Mouse (Mus musculus) hindbrain, embryonic 13.5 days (tissue): ENCODE results near the gene Igfn1. TPM values are rescaled to one million over a fixed set of nuclear protein-coding genes. Genes with fewer than 3 reads are reported as not detected.

Source experiments
- ATAC-seq: fragments of 200-750 bp; cut with Nextera tagmentation; 2 replicates; pipeline ENCODE4 v1.8.0; 2017; ENCODE audit warnings: moderate TSS enrichment; ENCODE audit not compliant: low FRiP score
- H3K27ac ChIP-seq: fragments of 300-500 bp; sonication (generic); 2 replicates; pipeline ENCODE4 v1.5.1; 2015; ENCODE audit warnings: inconsistent platforms, mild to moderate bottlenecking, moderate library complexity
- H3K27me3 ChIP-seq: fragments of 300-500 bp; sonication (generic); 2 replicates; pipeline ENCODE4 v1.6.1; 2015; ENCODE audit warnings: mild to moderate bottlenecking, inconsistent platforms
- H3K36me3 ChIP-seq: fragments of 300-500 bp; sonication (generic); 2 replicates; pipeline ENCODE4 v1.6.1; 2015; ENCODE audit warnings: mild to moderate bottlenecking, inconsistent platforms
- H3K4me1 ChIP-seq: fragments of 300-500 bp; sonication (generic); replicated peaks from 2 replicates; pipeline ENCODE4 v1.6.1; 2015; ENCODE audit warnings: inconsistent platforms
- H3K4me2 ChIP-seq: fragments of 300-500 bp; sonication (generic); 2 replicates; pipeline ENCODE4 v1.6.1; 2015; ENCODE audit warnings: inconsistent platforms, mild to moderate bottlenecking, moderate library complexity
- H3K4me3 ChIP-seq: fragments of 300-500 bp; sonication (generic); 2 replicates; pipeline ENCODE4 v1.5.1; 2015; ENCODE audit warnings: mild to moderate bottlenecking, inconsistent platforms
- H3K9ac ChIP-seq: fragments of 300-500 bp; sonication (generic); 2 replicates; pipeline ENCODE4 v1.6.1; 2015; ENCODE audit warnings: mild to moderate bottlenecking, inconsistent platforms
- H3K9me3 ChIP-seq: fragments of 300-500 bp; sonication (generic); 2 replicates; pipeline ENCODE4 v1.6.1; 2016; ENCODE audit warnings: inconsistent platforms
- WGBS: fragments of 180-500 bp; shearing (Covaris S2); methylation state at CpG from one replicate; pipeline ENCODE4 v1.1.7; 2015; 5-methylcytosine and 5-hydroxymethylcytosine counted together
- polyA plus RNA-seq: library from polyadenylated mRNA; unstranded; fragments of >200 nt; fragmentation: Nextera tagmentation; extraction: Ambion mirVana; gene quantifications from 2 replicates; pipeline ENCODE4 v1.2.1, GENCODE M21; 2015

Igfn1 gene
- polyA plus RNA-seq, 1 experiment from 2014 or later: not detected

DNA sequence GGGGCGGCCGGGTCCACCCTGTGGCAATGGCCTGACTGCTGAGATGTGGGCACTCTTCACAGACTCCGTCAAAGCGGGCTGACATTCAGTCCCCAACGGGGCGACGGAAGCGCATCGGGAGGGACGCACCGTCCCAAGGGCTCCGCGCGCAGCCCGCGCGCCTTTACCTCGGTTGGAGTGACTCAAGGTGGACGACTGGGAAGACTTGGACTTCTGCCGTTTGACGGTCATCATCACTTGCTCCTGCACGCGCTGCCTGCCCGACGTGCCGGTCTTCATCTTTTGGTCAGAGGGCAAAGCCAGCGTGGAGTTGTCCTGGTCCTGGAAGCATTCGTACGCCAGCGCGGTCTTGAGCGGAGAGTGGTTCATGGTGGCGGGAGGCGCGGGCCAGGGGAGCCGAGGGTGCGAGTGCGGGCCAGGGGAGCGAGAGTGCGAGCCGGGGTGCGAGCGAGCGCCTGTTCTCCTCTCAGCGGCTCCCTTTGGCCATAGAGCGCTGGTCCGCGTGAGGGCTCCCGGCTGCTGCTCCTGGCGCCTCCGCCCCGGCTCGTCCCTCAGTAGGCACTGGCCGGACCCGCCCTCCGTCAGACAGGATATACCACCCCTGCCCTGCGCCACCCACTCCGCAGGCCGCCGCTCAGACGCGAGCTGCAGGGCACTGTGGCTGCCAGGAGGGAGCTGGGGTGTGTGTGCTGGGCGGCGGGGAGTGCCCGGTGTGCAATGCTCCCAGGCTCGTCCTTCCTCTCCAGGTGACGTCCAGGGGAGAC lies 87.3 kb downstream of the Igfn1 start, which contains the start of gene Pkp1:
Pkp1 (minus strand) TSS at position 564 of the 764 bp plus-strand sequence.
- 1% methylated on average over 67 of the region's 67 CpGs for WGBS
- Histone ChIP-seq H3K9me3 (no peaks in the 10 kb centered on the region), H3K4me1 (peaks cover 11% of the 10 kb centered on the region), H3K4me2 (peak within 1 kb of the TSS; percentile 50), H3K36me3 (no peaks in the 10 kb centered on the region), H3K27me3 (peaks cover 87% of the 10 kb centered on the region), H3K4me3 (peak within 1 kb of the TSS; percentile 34), H3K27ac (no peak within 1 kb of the TSS), H3K9ac (no peak within 1 kb of the TSS; the same call in 1 of the 2 replicates)
- ATAC-seq: no peak

GRCm38 (mm10) chr1:135917206-135917605 lies 88.9 kb downstream of the Igfn1 start:
- Histone ChIP-seq H3K9ac (no peak overlapping the region), H3K9me3 (no peaks in the 10 kb centered on the region), H3K27ac (no peak overlapping the region), H3K4me3 (no peak overlapping the region), H3K27me3 (peaks cover 83% of the 10 kb centered on the region), H3K36me3 (no peaks in the 10 kb centered on the region), H3K4me1 (peaks cover 11% of the 10 kb centered on the region), H3K4me2 (no peak overlapping the region)
- no peak for ATAC-seq
- WGBS: 6% methylated on average over 5 of the region's 5 CpGs

GRCm38 (mm10) chr1:135916486-135917058 lies 89.6 kb downstream of the Igfn1 start:
- no peak overlapping the region for H3K9ac ChIP-seq
- WGBS: 34% methylated on average over 5 of the region's 5 CpGs
- no peak overlapping the region for H3K27ac ChIP-seq
- no peak overlapping the region for H3K4me3 ChIP-seq
- H3K4me1 ChIP-seq: peaks cover 11% of the 10 kb centered on the region
- no peak overlapping the region for H3K4me2 ChIP-seq
- ATAC-seq: no peak
- H3K9me3 ChIP-seq: no peaks in the 10 kb centered on the region
- H3K36me3 ChIP-seq: no peaks in the 10 kb centered on the region
- peaks cover 78% of the 10 kb centered on the region for H3K27me3 ChIP-seq

DNA sequence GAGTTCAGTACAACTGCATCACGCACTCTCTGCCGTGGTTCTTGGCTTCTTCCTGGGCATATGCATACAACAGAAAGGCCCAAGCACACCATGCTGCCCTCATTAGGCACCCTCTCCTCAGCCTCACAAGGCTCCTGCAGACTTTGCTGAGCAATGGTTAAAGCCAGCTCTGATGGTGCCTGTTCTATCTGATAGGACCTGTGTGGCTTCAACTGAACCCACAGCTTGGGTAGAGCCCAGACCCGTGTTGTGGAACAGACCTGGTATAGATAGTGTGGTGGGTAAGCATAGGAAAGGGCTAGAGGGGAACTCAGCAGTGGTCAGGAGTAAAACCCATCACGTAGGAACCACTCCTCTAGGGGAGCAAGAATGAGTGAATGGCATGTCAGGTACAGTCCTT lies 92.5 kb downstream of the Igfn1 start:
- Histone ChIP-seq H3K27me3 (peaks cover 64% of the 10 kb centered on the region), H3K9ac (no peak overlapping the region), H3K4me2 (no peak overlapping the region), H3K27ac (no peak overlapping the region), H3K4me1 (peaks cover 14% of the 10 kb centered on the region), H3K4me3 (no peak overlapping the region), H3K36me3 (no peaks in the 10 kb centered on the region), H3K9me3 (no peaks in the 10 kb centered on the region)
- 80% methylated on average over 4 of the region's 4 CpGs for WGBS
- no peak for ATAC-seq

DNA sequence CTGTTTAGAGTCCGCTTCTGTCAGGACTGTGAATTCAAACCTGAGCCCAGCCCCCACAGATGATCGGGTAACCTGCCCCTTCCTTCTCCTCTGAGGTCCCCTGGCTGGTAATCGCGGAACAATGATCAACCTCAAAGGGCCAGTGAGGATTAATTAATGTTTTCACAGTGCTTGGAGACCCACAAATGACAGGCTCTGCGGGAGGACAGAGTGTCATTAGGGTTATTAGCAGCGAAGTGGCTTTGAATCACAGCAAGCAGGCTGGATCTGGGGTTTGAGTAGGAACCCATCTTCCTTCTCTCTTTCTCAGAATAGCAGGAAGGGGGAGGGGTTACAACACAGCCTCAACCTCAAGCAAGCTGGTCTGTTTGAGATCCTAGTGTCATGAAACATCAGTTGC lies 96.8 kb downstream of the Igfn1 start:
- WGBS: 9% methylated on average over 6 of the region's 6 CpGs

GRCm38 (mm10) chr1:135906736-135907135 lies 99.4 kb downstream of the Igfn1 start:
- no peak overlapping the region for H3K9ac ChIP-seq
- no peaks in the 10 kb centered on the region for H3K9me3 ChIP-seq
- H3K27me3 ChIP-seq: peaks cover 16% of the 10 kb centered on the region; the same call in 1 of the 2 replicates
- no peak overlapping the region for H3K4me3 ChIP-seq
- no peak for ATAC-seq
- H3K36me3 ChIP-seq: no peaks in the 10 kb centered on the region
- H3K4me2 ChIP-seq: no peak overlapping the region
- 76% methylated on average over 11 of the region's 11 CpGs for WGBS
- no peak overlapping the region for H3K27ac ChIP-seq
- peaks cover 9% of the 10 kb centered on the region for H3K4me1 ChIP-seq

More for the DNA sequence above, 96.8 kb downstream of the Igfn1 start:
- Histone ChIP-seq H3K4me1 (peaks cover 9% of the 10 kb centered on the region), H3K4me2 (no peak overlapping the region), H3K9ac (no peak overlapping the region), H3K27ac (no peak overlapping the region), H3K9me3 (no peaks in the 10 kb centered on the region), H3K4me3 (no peak overlapping the region), H3K27me3 (peaks cover 27% of the 10 kb centered on the region), H3K36me3 (no peaks in the 10 kb centered on the region)
- ATAC-seq: no peak

Other genes with a start within 250 kb of the Igfn1 start
- 19.6 and 20.6 TPM in 2 replicates for gene Phlda3, start 240.2 kb downstream of the Igfn1 start, polyA plus RNA-seq
- gene Tnni1, start 226.9 kb downstream of the Igfn1 start, polyA plus RNA-seq: 5.6 and 6.0 TPM in 2 replicates
- gene Lad1, start 187.7 kb downstream of the Igfn1 start, polyA plus RNA-seq: 0.65 and 0.84 TPM in 2 replicates
- 12.1 and 16.2 TPM in 2 replicates for gene Tnnt2, start 170.0 kb downstream of the Igfn1 start, polyA plus RNA-seq
- gene Pkp1, start 87.1 kb downstream of the Igfn1 start, polyA plus RNA-seq: not detected in 2 replicates
- gene Tmem9, start 1.8 kb upstream of the Igfn1 start, polyA plus RNA-seq: 149 and 153 TPM in 2 replicates
- not detected in 2 replicates for gene Ascl5, start 44.5 kb upstream of the Igfn1 start, polyA plus RNA-seq
- 0.10 and 0.29 TPM in 2 replicates for gene Cacna1s, start 46.4 kb upstream of the Igfn1 start, polyA plus RNA-seq
- 43.7 and 44.2 TPM in 2 replicates for gene Kif21b, start 125.0 kb upstream of the Igfn1 start, polyA plus RNA-seq
- gene Mroh3, start 206.5 kb upstream of the Igfn1 start, polyA plus RNA-seq: not detected in 2 replicates
- gene Inava, start 227.9 kb upstream of the Igfn1 start, polyA plus RNA-seq: 3.4 and 3.5 TPM in 2 replicates